Mouse (Mus musculus) limb, embryonic 13.5 days (tissue): ENCODE data around the gene Ap1s3. TPM values are rescaled to one million over a fixed set of nuclear protein-coding genes. Genes with fewer than 3 reads are reported as not detected.

ENCODE experiments used
- ATAC-seq: fragments of 200-750 bp; cut with Nextera tagmentation; 2 replicates; pipeline ENCODE4 v1.8.0; 2017; ENCODE audit warnings: low read depth, moderate number of reproducible peaks, moderate TSS enrichment; ENCODE audit not compliant: low FRiP score
- H3K27ac ChIP-seq: fragments of 300-500 bp; sonication (generic); 2 replicates; pipeline ENCODE4 v1.5.1; 2015; ENCODE audit warnings: inconsistent platforms, mild to moderate bottlenecking, moderate library complexity
- H3K27me3 ChIP-seq: fragments of 300-500 bp; sonication (generic); 2 replicates; pipeline ENCODE4 v1.6.1; 2015; ENCODE audit warnings: mild to moderate bottlenecking, inconsistent platforms
- H3K36me3 ChIP-seq: fragments of 300-500 bp; sonication (generic); 2 replicates; pipeline ENCODE4 v1.6.1; 2015; ENCODE audit warnings: inconsistent platforms, mild to moderate bottlenecking, moderate library complexity
- H3K4me1 ChIP-seq: fragments of 300-500 bp; sonication (generic); 2 replicates; pipeline ENCODE4 v1.6.1; 2015; ENCODE audit warnings: inconsistent platforms
- H3K4me2 ChIP-seq: fragments of 300-500 bp; sonication (generic); replicated peaks from 2 replicates; pipeline ENCODE4 v1.6.1; 2015; ENCODE audit warnings: inconsistent platforms, mild to moderate bottlenecking, moderate library complexity
- H3K4me3 ChIP-seq: fragments of 300-500 bp; sonication (generic); 2 replicates; pipeline ENCODE4 v1.5.1; 2015; ENCODE audit warnings: moderate library complexity, mild to moderate bottlenecking, inconsistent platforms
- H3K9ac ChIP-seq: fragments of 300-500 bp; sonication (generic); 2 replicates; pipeline ENCODE4 v1.6.1; 2015; ENCODE audit warnings: mild to moderate bottlenecking, inconsistent platforms
- H3K9me3 ChIP-seq: fragments of 300-500 bp; sonication (generic); 2 replicates; pipeline ENCODE4 v1.6.1; 2016; ENCODE audit warnings: inconsistent platforms
- WGBS: fragments of 180-500 bp; shearing (Covaris S2); methylation state at CpG from one replicate; pipeline ENCODE4 v1.1.7; 2015; 5-methylcytosine and 5-hydroxymethylcytosine counted together
- polyA plus RNA-seq: library from polyadenylated mRNA; unstranded; fragments of >200 nt; fragmentation: Nextera tagmentation; extraction: Ambion mirVana; gene quantifications from 2 replicates; pipeline ENCODE4 v1.2.1, GENCODE M21; 2015

The Ap1s3 gene
- polyA plus RNA-seq, 1 experiment from 2014 or later = 0.50 TPM

GRCm38 (mm10) chr1:79581136-79581679 lies 90.6 kb downstream of the Ap1s3 start:
- peak overlapping the region; percentile 3; the same call in 1 of the 2 replicates for H3K9ac ChIP-seq
- H3K36me3 ChIP-seq = no peaks in the 10 kb centered on the region
- H3K4me1 ChIP-seq = 0 out of 2 replicates have a peak, but pooled peaks cover 4% of the 10 kb centered on the region
- no peaks in the 10 kb centered on the region for H3K9me3 ChIP-seq
- H3K27me3 ChIP-seq = peaks cover 19% of the 10 kb centered on the region
- H3K4me2 ChIP-seq = peak overlapping the region; percentile 55
- no peak overlapping the region for H3K27ac ChIP-seq
- H3K4me3 ChIP-seq = peak overlapping the region; percentile 22
- WGBS = 11% methylated on average over 15 of the region's 15 CpGs
- no peak for ATAC-seq

GRCm38 (mm10) chr1:79577357-79577756 lies 94.4 kb downstream of the Ap1s3 start:
- Histone ChIP-seq H3K36me3 (no peaks in the 10 kb centered on the region), H3K4me2 (no peak overlapping the region), H3K4me1 (0 out of 2 replicates have a peak, but pooled peaks cover 4% of the 10 kb centered on the region), H3K9me3 (no peaks in the 10 kb centered on the region), H3K4me3 (no peak overlapping the region), H3K9ac (no peak overlapping the region), H3K27me3 (peaks cover 19% of the 10 kb centered on the region), H3K27ac (no peak overlapping the region)
- ATAC-seq = no peak
- 89% methylated on average over 3 of the region's 3 CpGs for WGBS

- Histone ChIP-seq H3K4me3 (no peak overlapping the region), H3K9me3 (no peaks in the 10 kb centered on the region), H3K4me1 (no peaks in the 10 kb centered on the region), H3K27ac (no peak overlapping the region), H3K9ac (no peak overlapping the region), H3K36me3 (no peaks in the 10 kb centered on the region), H3K4me2 (no peak overlapping the region), H3K27me3 (no peaks in the 10 kb centered on the region)
- no peak for ATAC-seq
- WGBS = 81% methylated on average over 4 of the region's 4 CpGs
Observed at GRCm38 (mm10) chr1:79571912-79572311, 99.9 kb downstream of the Ap1s3 start.

DNA sequence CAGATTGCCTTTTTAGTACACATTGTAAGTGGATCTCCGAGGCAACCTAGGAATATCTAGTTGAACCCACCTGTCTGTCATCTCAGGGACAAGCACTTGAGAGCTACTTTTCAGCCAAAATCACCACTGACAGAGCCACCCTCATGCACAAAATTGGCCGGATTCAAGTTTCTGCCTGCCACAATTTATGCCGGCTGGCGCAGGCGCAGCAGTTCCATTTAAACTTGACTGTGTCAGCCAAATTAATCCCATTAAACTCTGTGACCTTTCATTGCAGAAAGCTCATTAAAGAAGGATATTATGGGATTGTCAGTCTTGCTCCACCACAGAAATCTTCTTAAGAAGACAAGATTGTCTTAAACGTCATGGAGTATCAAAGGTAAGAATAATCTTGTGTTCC lies 100.6 kb downstream of the Ap1s3 start:
- ATAC-seq = no peak
- Histone ChIP-seq H3K4me2 (no peak overlapping the region), H3K27me3 (no peaks in the 10 kb centered on the region), H3K9me3 (no peaks in the 10 kb centered on the region), H3K27ac (no peak overlapping the region), H3K4me1 (no peaks in the 10 kb centered on the region), H3K9ac (no peak overlapping the region), H3K36me3 (no peaks in the 10 kb centered on the region), H3K4me3 (no peak overlapping the region)
- 63% methylated on average over 6 of the region's 6 CpGs for WGBS

GRCm38 (mm10) chr1:79561186-79561585 lies 110.6 kb downstream of the Ap1s3 start:
- Histone ChIP-seq H3K27ac (no peak overlapping the region), H3K4me2 (no peak overlapping the region), H3K9me3 (no peaks in the 10 kb centered on the region), H3K4me3 (no peak overlapping the region), H3K4me1 (no peaks in the 10 kb centered on the region), H3K36me3 (no peaks in the 10 kb centered on the region), H3K9ac (no peak overlapping the region), H3K27me3 (no peaks in the 10 kb centered on the region)
- 68% methylated on average over 5 of the region's 5 CpGs for WGBS
- ATAC-seq = no peak

Other genes with a start within 250 kb of the Ap1s3 start
- gene Scg2, start 231.9 kb downstream of the Ap1s3 start, polyA plus RNA-seq = 0.47 and 1.0 TPM in 2 replicates
- 42.1 and 45.0 TPM in 2 replicates for gene Mrpl44, start 104.0 kb upstream of the Ap1s3 start, polyA plus RNA-seq
- gene Wdfy1, start 104.2 kb upstream of the Ap1s3 start, polyA plus RNA-seq = 39.1 and 40.3 TPM in 2 replicates
- gene Serpine2, start 189.2 kb upstream of the Ap1s3 start, polyA plus RNA-seq = 229 and 285 TPM in 2 replicates